Mouse (Mus musculus) small intestine, adult 2 months (tissue): ENCODE results near the gene Pou5f1. TPM values are rescaled to one million over a fixed set of nuclear protein-coding genes. Genes with fewer than 3 reads are reported as not detected.
"Not testable (repeated sequence)": the region's sequence is repeated elsewhere in the genome, so short reads cannot be mapped to it uniquely, and the experiment has no call there.

Source experiments
- H3K27ac ChIP-seq: fragments of 200-500 bp; 2 replicates; pipeline ENCODE4 v1.5.1; 2012; ENCODE audit warnings: low read depth, low read length, control low read depth, inconsistent platforms; ENCODE audit not compliant: insufficient read depth
- H3K27me3 ChIP-seq: fragments of 200-500 bp; 2 replicates; pipeline ENCODE4 v1.6.1; 2012; ENCODE audit warnings: mild to moderate bottlenecking, moderate library complexity, low read length, inconsistent platforms; ENCODE audit not compliant: control insufficient read depth, insufficient read depth
- H3K36me3 ChIP-seq: fragments of 200-500 bp; 2 replicates; pipeline ENCODE4 v1.6.1; 2012; ENCODE audit warnings: mild to moderate bottlenecking, low read length, control low read depth, inconsistent platforms; ENCODE audit not compliant: control insufficient read depth, insufficient read depth
- H3K4me1 ChIP-seq: fragments of 200-500 bp; 2 replicates; pipeline ENCODE4 v1.6.1; 2012; ENCODE audit warnings: low read length, inconsistent platforms, mixed read lengths; ENCODE audit not compliant: control insufficient read depth, insufficient read depth, insufficient read length
- H3K4me3 ChIP-seq: fragments of 200-500 bp; 2 replicates; pipeline ENCODE4 v1.5.1; 2012; ENCODE audit warnings: low read depth, mild to moderate bottlenecking, control low read depth, inconsistent platforms, low read length, moderate library complexity
- CTCF ChIP-seq: fragments of 200-500 bp; IDR thresholded peaks from 2 replicates; pipeline ENCODE4 v1.5.1; 2012; ENCODE audit warnings: low read depth, mild to moderate bottlenecking, control low read depth, inconsistent platforms, low read length, moderate library complexity, mixed read lengths; ENCODE audit not compliant: insufficient replicate concordance, insufficient read length; ENCODE audit errors: extremely low read depth
- POLR2A ChIP-seq: fragments of 200-500 bp; IDR thresholded peaks from 2 replicates; pipeline ENCODE4 v1.6.1; 2012; ENCODE audit warnings: low read depth, mild to moderate bottlenecking, control low read depth, inconsistent platforms, low read length, moderate library complexity
- WGBS: fragments of 180-500 bp; shearing (Covaris S2); methylation state at CpG from one replicate; pipeline ENCODE4 v1.1.7; 2018; 5-methylcytosine and 5-hydroxymethylcytosine counted together
- polyA plus RNA-seq: library from polyadenylated mRNA; depleted of rRNA; stranded (reverse); fragments of >200 nt; gene quantifications from 2 replicates; pipeline ENCODE4 v1.2.3, GENCODE M21; 2012

Gene Pou5f1
- polyA plus RNA-seq, 1 experiment = not detected

GRCm38 (mm10) chr17:35504628-35505481 is 963 bp upstream of the Pou5f1 start:
- H3K4me1 ChIP-seq = no peaks in the 10 kb centered on the region
- 71% methylated on average over 8 of the region's 8 CpGs for WGBS
- no peaks in the 10 kb centered on the region; the same call in 1 of the 2 replicates for H3K27me3 ChIP-seq
- TF ChIP-seq POLR2A (no peak), CTCF (no peak)
- H3K4me3 ChIP-seq = no peak overlapping the region
- H3K27ac ChIP-seq = no peak overlapping the region
- H3K36me3 ChIP-seq = no peaks in the 10 kb centered on the region

- H3K4me3 ChIP-seq = no peak overlapping the region
- H3K27me3 ChIP-seq = no peaks in the 10 kb centered on the region; the same call in 1 of the 2 replicates
- no peak for TF ChIP-seq CTCF
- TF ChIP-seq POLR2A = no peak
- H3K4me1 ChIP-seq = no peaks in the 10 kb centered on the region
- H3K27ac ChIP-seq = no peak overlapping the region
- 18% methylated on average over 10 of the region's 10 CpGs for WGBS
- no peaks in the 10 kb centered on the region for H3K36me3 ChIP-seq
These were observed 1.1 kb downstream of the Pou5f1 start for GRCm38 (mm10) chr17:35506881-35507280.

DNA sequence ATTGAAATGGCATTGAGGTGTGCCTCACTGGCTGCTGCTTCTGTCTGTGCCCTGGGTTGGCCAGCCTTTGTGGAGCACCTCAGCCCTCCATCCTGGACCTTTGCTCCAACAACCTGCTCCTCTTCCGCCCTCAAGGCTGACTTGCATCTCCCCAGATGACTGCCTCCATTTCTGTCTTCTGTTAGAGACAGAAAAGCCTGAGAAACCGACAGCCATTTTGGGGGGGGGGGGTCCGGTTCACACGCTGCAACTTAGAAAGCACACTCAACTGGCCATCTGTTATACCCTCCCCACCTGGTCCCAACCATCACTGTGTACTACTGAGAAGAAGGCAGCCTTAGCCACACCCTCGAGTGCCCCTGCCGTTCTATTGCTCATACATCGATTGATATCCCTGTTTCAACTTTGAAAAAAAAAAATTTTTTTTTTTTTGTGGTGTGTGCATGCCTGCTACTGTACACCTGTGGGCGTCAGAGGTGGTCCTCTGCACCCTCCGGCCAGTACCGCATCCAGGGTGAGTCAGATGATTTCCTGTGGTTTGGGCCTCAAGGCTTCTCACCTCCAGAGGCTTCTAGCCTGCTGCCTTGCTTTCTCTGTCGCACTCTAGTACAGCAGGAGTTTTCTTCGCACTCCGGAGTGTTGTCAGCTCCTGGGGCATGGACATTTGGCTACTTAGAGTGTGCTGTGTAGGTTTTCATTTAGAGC is 1.9 kb downstream of the Pou5f1 start:
- Histone ChIP-seq H3K27ac (no peak overlapping the region), H3K36me3 (no peaks in the 10 kb centered on the region), H3K4me3 (no peak overlapping the region), H3K27me3 (no peaks in the 10 kb centered on the region; the same call in 1 of the 2 replicates), H3K4me1 (no peaks in the 10 kb centered on the region)
- TF ChIP-seq CTCF (no peak), POLR2A (no peak)
- 53% methylated on average over 13 of the region's 13 CpGs for WGBS

DNA sequence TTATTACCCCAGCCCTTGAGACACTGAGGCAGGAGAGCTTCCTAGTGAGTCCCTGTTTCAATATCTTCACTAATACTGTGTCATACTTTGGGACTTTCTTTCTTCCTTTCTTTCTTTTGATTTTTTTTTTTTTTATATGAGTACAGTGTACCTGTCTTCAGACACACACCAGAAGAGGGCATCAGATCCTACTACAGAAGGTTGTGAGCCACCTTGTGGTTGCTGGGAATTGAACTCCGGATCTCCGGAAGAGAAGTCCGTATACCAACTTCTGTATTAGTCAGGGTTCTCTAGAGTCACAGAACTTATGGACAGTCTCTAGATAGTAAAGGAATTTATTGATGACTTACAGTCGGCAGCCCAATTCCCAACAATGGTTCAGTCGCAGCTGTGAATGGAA is 2.5 kb downstream of the Pou5f1 start:
- WGBS = 64% methylated on average over 5 of the region's 5 CpGs

GRCm38 (mm10) chr17:35509284-35509683 is 3.5 kb downstream of the Pou5f1 start:
- peak; percentile 30; the same call in 1 of the 2 replicates for TF ChIP-seq CTCF
- TF ChIP-seq POLR2A = no peak
- Histone ChIP-seq H3K4me1 (no peaks in the 10 kb centered on the region), H3K36me3 (no peaks in the 10 kb centered on the region), H3K27ac (no peak overlapping the region), H3K27me3 (no peaks in the 10 kb centered on the region; the same call in 1 of the 2 replicates), H3K4me3 (no peak overlapping the region)
- 15% methylated on average over 8 of the region's 8 CpGs for WGBS

More for the DNA sequence above, 2.5 kb downstream of the Pou5f1 start:
- not testable (repeated sequence) for H3K27me3 ChIP-seq, H3K4me3 ChIP-seq, H3K27ac ChIP-seq, H3K4me1 ChIP-seq, H3K36me3 ChIP-seq

DNA sequence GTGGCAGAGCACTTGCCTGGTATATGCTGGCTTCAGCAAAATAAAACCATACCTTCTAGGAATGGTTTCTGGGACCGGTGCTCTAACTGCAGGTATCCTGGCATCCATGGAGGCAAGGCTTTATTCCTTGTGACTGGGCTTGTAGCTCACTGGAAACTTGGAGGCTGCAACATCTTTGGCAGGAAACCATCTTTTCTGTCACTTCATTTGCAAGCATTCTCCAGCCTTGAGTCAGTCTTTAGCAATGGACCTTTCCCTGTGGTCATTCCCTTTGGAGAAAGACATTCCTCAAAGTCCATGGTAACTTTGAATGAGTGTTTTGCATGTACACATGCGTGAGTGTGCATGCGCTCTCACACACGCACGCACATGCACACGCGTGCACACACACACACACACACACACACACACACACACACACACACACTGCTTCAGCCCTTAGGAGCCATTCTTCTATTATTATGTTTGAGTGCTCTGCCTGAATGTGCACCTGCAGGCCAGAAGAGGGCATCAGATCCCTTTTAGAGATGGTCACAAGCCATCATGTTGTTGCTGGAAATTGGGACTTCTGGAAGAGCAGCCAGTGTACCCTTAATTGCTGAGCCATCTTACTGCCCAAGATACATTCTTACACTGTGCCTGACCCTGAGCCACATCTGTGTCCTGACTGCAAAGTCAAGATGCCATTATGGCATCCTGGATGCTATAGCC is 7.3 kb downstream of the Pou5f1 start:
- peaks cover 7% of the 10 kb centered on the region for H3K4me1 ChIP-seq
- H3K27ac ChIP-seq = no peak overlapping the region
- H3K27me3 ChIP-seq = no peaks in the 10 kb centered on the region; the same call in 1 of the 2 replicates
- 93% methylated on average over 7 of the region's 7 CpGs for WGBS
- TF ChIP-seq CTCF (no peak), POLR2A (no peak)
- H3K4me3 ChIP-seq = no peak overlapping the region
- no peaks in the 10 kb centered on the region for H3K36me3 ChIP-seq

DNA sequence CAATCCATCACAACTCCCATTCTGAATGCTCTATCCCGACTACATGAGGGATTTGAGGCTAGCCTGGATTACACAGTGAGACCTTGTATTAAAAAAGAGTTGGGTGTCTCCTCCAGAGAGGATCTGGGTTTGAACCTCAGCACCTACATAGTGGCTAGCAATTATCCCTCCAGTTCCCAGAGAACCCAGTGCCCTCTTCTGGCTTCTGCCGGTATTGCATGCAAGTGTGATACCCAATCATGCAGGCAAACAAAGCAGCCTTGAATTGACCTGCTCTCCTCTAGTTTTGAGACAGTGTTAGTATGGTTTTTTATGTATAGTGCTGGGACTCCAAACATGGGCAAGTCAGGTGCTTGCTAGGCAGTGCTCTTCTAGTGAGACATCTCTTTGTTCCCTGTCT is 8.1 kb downstream of the Pou5f1 start:
- H3K36me3 ChIP-seq = no peaks in the 10 kb centered on the region
- H3K27ac ChIP-seq = no peak overlapping the region
- peaks cover 7% of the 10 kb centered on the region for H3K4me1 ChIP-seq
- no peak overlapping the region for H3K4me3 ChIP-seq
- TF ChIP-seq POLR2A = no peak
- TF ChIP-seq CTCF = peak; percentile 67; the same call in 1 of the 2 replicates
- 16% methylated on average over 2 of the region's 2 CpGs for WGBS
- H3K27me3 ChIP-seq = no peaks in the 10 kb centered on the region; the same call in 1 of the 2 replicates
